Mouse (Mus musculus) fibroblast of lung, adult 2 months (primary cell): ENCODE data around the gene Arf1.
"Not testable (repeated sequence)": the region's sequence is repeated elsewhere in the genome, so short reads cannot be mapped to it uniquely, and the experiment has no call there.

Experiments used
- DNase-seq: peaks from one replicate; pipeline ENCODE4 v3.0.0-alpha.2; 2011; ENCODE audit warnings: low read depth

The Arf1 gene

DNA sequence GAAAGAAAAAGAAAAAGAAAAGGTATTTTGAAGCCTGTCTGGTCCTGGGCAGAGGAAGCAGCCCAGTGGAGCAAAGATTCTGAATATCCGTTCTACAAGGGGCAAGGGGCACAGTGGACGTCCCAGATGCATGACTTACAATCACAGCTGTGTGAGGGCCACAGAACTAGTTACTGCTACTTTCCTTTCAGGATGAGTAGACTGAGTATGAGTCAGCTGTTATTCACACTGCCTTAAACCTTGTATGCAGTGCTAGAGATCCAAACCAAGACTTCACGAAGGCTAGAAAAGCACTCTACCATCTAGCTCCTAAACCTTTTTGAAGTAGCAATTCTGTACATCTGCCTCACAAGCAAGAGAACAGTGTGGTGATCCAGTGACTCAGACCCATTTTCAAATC is 1.8 kb downstream of the Arf1 start:
- DNase-seq, result no peak

DNA sequence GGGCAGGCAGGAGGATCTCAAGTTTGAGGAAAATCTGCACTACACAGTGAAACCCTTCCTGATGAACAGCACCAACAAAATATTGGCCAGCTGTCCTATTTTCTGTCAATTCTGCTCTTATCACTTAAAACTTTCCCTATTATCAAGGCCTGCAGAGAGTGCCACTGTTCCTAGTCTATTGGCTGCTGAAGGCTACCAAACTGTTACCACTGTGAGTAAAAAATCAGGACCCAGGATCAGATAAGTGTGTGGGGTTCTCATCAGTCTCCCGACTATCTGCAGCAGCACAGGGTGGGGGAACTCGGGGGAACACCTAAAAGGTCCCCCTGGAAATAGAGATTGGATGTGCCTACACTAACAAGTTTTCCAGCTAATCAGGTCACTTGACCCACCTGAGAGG is 2.9 kb downstream of the Arf1 start:
- DNase-seq, result no peak

- no peak for DNase-seq
Observed at GRCm38 (mm10) chr11:59224470-59224869, 3.6 kb downstream of the Arf1 start.

- no peak for DNase-seq
Observed at GRCm38 (mm10) chr11:59224025-59224424, 4.0 kb downstream of the Arf1 start.

DNA sequence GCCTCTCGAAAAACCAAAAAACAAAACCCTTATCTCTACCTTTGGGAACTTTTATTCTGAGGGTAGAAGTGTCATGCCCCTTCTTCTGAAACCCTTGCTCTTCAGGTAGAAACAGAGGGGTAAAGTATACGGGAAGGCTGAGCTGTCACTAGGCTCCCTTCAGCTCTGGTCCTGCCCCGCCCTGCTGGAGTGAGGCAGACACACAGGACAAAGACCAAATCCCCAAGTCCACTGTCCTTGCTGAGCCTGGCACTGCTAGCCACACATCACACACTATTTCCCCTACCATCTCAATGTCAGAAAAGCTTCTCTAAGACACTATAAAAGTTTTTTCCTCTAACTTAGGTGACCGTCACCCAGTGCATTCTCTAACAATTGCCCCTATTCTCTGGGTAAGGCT is 5.8 kb downstream of the Arf1 start:
- DNase-seq, result no peak

DNA sequence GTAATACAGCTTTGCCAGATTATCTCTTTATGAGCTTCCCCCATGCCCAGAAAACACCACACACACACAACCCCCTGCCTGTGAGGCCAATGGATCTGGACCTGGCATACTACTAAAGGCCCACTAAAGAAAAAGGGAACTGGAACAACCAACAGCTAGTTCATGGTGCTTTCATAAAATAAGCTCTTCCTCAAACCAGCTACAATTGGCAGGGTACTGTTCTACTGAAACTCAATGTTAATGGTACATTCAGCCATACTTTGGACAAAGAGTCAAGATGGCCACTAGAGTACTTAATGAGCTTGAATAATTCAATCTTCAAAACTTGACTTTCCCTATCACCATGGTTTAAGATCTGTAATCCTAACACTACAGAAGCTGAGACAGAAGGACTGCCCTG is 6.5 kb downstream of the Arf1 start:
- DNase-seq, result no peak

GRCm38 (mm10) chr11:59219064-59219463 is 9.0 kb downstream of the Arf1 start:
- DNase-seq, result no peak

DNA sequence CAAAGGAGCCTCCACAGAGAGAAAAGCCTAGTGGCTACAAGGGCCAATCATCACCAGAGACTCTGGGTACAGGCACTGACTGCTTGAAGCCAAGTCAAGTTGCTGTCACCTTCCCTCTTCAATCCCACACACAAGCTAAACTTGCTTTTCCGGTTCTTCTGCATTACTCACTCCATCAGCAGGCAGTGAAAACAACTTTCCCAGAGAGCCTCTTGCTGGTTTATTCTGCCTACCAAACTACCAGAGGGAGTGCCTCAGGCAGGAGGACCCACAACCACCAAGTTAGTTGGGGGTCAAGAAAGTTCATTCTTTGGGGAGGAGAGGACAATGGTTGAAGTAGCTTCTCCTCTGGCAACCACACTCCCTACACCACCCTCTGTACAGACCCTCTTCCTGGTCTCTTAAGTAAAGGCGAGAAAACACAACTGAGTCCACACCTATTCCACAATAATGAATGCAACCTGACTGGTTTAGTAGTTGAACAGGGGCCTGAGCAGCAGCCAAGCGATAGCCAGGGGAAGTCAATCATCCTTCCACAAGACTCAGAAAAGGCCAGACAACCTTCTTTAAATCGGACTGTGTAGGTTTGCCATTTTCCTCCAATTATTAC is 9.6 kb downstream of the Arf1 start:
- no peak for DNase-seq

DNA sequence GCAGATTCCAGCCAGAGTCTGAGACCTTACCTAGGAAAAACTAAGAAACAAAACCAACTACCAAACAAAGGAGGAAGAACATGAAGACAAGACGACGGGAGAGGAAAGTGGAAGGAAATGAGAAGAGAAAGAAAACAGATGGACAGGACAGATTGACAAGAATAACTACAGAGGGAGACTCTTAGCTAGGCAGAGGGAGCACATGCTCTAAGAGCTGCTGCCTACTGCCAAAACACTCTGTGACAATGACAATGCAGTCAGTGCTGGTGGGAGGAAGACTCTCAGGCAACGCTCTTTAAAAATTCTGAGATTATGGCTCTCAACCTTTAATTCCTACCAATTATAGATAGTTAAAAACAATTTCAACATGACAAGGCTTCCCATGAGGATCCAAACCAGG is 11.1 kb downstream of the Arf1 start:
- DNase-seq, result no peak

DNA sequence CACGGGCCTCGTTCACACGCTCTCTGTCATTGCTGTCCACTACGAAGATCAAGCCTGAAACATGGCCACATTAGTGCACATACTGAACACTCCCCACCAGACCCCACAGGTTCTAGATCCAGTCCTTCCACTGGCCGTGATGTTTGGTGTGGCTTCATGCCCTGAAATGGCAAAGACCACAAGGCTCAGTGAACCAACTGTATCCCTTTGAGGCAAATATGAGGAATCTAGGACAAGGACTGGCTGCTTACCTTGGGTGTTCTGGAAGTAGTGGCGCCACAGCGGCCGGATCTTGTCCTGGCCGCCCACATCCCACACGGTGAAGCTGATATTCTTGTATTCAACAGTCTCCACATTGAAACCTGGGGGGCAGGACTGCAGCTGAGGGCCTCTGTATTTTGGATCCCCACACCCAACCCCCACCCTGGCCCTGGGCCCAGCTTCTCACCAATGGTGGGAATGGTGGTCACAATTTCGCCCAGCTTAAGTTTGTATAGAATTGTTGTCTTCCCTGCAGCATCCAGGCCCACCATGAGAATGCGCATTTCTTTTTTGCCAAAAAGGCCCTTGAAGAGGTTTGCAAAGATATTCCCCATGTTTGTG is 15.1 kb downstream of the Arf1 start:
- no peak for DNase-seq

DNA sequence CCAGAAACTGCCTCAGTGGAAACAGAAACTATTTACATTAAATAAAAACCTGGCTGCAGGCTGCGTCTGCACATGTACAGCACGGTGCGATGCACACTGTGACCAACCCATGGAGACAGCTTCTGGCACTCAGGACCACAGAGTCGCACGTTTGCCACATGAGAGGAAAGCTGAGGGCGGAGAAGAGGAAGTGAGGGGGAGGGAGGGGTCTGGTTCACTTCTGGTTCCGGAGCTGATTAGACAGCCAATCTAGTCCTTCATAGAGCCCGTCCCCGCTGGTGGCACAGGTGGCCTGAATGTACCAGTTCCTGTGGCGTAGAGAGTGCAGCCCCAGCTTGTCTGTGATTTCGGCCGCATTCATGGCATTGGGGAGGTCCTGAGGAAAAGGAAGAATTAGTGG is 15.8 kb downstream of the Arf1 start:
- DNase-seq, result not testable (repeated sequence)

DNA sequence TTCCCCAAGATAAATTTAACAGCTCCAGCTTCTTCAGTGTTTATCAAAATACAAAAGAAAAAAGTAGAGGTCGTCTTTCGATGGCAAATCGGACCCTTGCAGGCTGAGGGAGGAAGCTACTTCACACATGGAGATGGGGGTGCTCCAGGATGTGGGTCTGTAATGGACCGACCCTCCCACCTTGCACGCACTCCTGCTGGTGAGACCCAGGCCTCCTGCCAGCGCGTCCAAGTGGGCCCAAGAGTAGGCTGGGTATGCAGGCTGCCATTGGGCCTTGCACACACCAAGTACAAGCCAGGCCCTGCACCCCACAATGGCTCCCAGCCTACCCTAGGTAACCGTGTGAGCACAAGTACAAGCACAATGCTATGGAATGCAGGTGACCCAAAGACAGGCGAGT is 16.5 kb downstream of the Arf1 start:
- not testable (repeated sequence) for DNase-seq

DNA sequence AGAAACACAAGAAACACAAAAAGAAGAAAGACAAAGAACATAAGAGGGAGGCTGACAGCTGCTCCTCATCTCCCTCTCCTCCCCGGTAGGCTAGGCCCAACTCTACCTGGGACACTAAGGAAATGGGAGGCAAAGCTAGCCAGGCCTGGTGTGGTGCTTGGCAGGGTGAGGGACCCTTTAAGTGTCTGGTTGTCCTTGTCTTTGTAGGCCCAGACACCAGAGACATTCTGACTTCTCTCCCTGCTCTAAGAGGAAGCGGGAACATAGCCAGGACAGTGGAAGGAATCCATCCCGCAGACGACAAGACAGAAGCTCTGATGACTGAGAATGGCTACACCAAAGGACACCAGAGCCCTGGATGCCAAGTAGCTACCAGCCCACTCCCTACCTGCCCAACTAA is 18.1 kb downstream of the Arf1 start:
- no peak for DNase-seq

DNA sequence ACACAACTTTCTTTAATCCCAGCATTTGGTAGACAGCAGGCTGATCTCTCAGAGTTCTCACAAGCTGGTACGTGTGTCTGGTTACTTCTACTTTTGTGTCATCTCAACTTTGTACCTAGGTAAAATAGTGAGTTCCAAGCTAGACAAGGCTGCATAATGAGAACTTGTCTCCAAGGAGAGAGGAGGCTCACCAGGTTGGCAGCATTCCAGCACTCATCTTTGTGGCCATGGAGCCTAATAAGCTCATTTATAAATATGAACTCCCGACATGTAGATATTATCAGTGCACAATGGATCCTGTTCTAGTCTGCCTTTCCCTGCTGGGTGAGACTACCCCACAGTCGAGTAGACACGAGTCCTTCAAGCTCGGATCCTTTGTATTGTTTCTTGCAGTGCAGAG is 18.5 kb downstream of the Arf1 start:
- no peak for DNase-seq

DNA sequence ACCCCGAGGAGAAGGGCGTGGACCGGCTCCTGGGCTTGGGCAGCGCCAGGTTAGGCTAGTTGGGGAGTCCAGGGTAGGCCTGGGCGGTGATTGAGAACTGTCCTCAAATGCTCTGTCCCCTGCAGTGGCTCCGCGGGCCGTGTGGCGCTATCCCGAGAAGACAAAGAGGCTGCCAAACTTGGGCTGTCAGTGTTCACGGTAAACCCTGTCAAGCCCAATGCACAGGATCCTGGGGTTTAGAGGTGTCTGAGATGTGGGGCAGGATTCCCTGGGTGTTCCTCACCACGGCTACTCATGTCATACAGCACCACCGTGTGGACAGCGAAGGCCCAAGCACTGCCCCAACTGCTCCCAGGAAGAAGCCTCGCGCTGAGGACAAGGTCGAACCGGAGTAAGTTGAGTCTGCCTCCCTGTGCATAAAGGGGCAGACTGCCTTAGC is 19.0 kb downstream of the Arf1 start:
- DNase-seq, result no peak

DNA sequence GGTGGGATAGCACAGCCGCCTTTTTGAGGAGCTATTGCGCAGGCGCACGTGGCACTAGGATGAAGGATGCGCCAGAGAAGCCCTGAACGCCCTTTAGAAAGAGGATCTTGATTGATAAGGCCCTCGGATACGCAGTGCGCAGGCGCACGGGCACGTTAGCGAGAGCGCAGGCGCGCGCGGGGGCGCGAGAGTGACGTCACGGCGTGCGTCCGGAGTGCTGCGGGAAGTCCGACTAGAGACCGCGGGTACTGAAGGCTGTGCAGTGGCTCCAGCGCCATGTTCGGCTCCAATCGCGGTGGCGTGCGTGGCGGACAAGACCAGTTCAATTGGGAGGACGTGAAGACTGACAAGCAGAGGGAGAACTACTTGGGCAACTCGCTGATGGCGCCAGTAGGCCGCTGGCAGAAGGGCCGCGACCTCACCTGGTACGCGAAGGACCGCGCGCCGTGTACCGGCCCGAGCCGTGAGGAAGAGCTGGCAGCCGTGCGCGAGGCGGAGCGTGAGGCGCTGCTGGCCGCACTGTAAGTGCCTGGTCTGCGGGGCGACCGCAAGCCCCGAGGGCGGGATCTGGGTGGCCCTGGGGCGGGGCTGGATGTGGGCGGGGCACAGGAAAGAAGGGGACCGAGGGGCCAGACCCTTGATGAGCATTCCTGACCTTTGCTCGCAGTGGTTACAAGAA is 19.8 kb downstream of the Arf1 start, which contains the start of gene 2310033P09Rik:
Gene 2310033P09Rik (plus strand): TSS at position 169 of the 679 bp plus-strand sequence.
- DNase-seq, result peak; percentile 92

- DNase-seq, result peak; percentile 82
Observed at GRCm38 (mm10) chr11:59202081-59202995, 25.7 kb downstream of the Arf1 start, which contains the start of gene Mrpl55. Gene Mrpl55 (plus strand): TSS chr11:59202486.

DNA sequence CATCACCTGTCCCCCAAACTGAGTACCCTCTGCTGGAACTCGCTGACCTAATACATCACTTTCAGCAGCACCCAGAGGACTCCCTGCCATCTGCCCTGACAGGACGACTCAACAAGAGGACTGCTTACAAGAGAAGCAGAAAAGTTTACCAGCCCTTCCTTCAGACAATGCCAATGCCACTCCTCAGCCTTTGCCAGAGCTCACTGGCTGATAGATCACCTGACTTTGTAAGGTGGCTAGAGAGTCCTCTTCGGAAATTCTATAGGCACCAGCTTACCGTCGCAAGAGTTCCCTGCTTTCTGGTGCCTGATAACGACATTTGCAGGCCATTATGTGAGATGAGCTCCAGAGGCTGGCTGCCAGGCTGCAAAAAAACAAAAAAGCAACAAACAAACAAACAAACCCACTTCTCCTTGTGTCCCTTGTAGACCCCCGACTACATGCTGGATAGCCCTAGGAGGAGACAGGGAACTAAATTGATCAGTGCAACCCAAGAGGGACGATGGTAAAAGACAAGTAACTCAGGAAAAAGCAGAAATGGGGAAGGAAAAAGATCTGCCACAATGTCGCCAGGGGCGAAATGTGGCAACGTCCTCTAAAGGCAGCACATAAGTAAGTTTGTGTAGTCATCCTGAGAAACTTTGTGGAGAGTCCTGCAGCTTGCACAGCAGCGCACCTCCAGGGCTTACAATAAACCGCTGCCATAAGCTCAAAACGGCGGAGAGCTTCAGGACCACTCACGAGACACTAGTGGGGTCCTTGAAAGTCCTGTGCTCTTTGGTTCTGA is 26.7 kb downstream of the Arf1 start:
- no peak for DNase-seq

GRCm38 (mm10) chr11:59196230-59196629 is 31.8 kb downstream of the Arf1 start:
- DNase-seq, result no peak

- no peak for DNase-seq
Observed at GRCm38 (mm10) chr11:59192059-59192386, 36.0 kb downstream of the Arf1 start, which contains the start of gene Guk1. Gene Guk1 (minus strand): TSS chr11:59192212.

GRCm38 (mm10) chr11:59191231-59192058 is 36.6 kb downstream of the Arf1 start:
- DNase-seq, result peak; percentile 82
